Comparison of ENCODE assay signal across 2 mouse cellular contexts in the genomic region with DNA sequence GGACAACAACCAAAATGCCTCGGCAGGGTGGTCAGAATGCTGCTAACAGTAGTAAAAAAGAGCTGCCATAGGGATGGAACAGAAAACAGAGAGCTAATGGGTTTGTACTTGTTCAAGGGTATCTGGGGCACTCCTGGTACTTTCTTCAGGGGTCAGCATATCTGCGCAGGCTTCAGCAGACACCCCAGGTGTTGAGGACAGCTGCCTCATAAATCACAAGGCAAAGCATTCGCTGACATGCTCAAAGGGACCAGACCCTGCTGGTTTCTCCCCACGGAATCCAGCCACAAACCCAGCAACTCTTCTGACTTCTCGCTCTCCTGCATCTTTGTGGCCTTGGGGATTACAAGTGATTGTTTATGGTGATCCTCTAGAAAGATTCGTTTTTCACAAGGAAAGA.
TF ChIP-seq lines count a peak whose summit lies in the region.

No protein-coding gene starts in this region.

TF ChIP-seq in MEL, 35 proteins besides CTCF, POLR2A, EP300 and RAD21:
- TF ChIP-seq POLR2AphosphoS5 (IDR thresholded peaks at IDR 0.05; ENCODE audit: borderline replicate concordance, low read depth, low read length): 0 out of 2 replicates have a peak, but pooled peaks have one; percentile 18
- TF ChIP-seq TAL1 (IDR thresholded peaks at IDR 0.05; ENCODE audit: low read length): no peak
TF ChIP-seq in MEL: peak in this region for 1.

TF ChIP-seq in myocyte, 11 proteins besides CTCF, POLR2A, EP300 and RAD21:
- TF ChIP-seq USF1 (IDR thresholded peaks at IDR 0.05; ENCODE audit: low read depth) (no peak), TCF12 (IDR thresholded peaks at IDR 0.05; ENCODE audit: insufficient read depth, poor library complexity, severe bottlenecking) (peak; percentile 79), MYOG (IDR thresholded peaks at IDR 0.05; ENCODE audit: control insufficient read depth in 1 of 3, insufficient read depth in 1 of 3, insufficient read length in 2 of 3, low read depth in 2 of 3) (peak in 2 of 3 experiments; percentile 39 to 88), MAX (IDR thresholded peaks at IDR 0.05; ENCODE audit: low read depth) (no peak), CEBPB (IDR thresholded peaks at IDR 0.05; ENCODE audit: insufficient read depth, poor library complexity, severe bottlenecking) (no peak), REST (IDR thresholded peaks at IDR 0.05; ENCODE audit: insufficient read depth, insufficient read length) (no peak), SRF (IDR thresholded peaks at IDR 0.05; ENCODE audit: control insufficient read depth, insufficient read length, low read depth) (no peak), TCF3 (IDR thresholded peaks at IDR 0.05; ENCODE audit: insufficient read length, low read depth) (peak; percentile 65), MYOD1 (IDR thresholded peaks at IDR 0.05; ENCODE audit: control insufficient read depth in 1 of 3, insufficient read length in 2 of 3, low read depth in 2 of 3) (peak in 2 of 3 experiments; percentile 88 to 89), POLR2AphosphoS2 (IDR thresholded peaks at IDR 0.05; ENCODE audit: insufficient read length, low read depth) (no peak), E2F4 (IDR thresholded peaks at IDR 0.05; ENCODE audit: insufficient read depth) (no peak)
